Mouse (Mus musculus) forebrain, embryonic 15.5 days (tissue): ENCODE results near the gene Sfn. TPM values are rescaled to one million over a fixed set of nuclear protein-coding genes. Genes with fewer than 3 reads are reported as not detected.
"Not testable (repeated sequence)": the region's sequence is repeated elsewhere in the genome, so short reads cannot be mapped to it uniquely, and the experiment has no call there.

Experiments
- ATAC-seq: fragments of 200-750 bp; cut with Nextera tagmentation; replicated peaks from 2 replicates; pipeline ENCODE4 v1.8.0; 2017; ENCODE audit warnings: mild to moderate bottlenecking, moderate TSS enrichment, moderate library complexity
- H3K27ac ChIP-seq: fragments of 300-500 bp; sonication (generic); replicated peaks from 2 replicates; pipeline ENCODE4 v1.5.1; 2015; ENCODE audit warnings: mild to moderate bottlenecking, inconsistent platforms
- H3K27me3 ChIP-seq: fragments of 300-500 bp; sonication (generic); 2 replicates; pipeline ENCODE4 v1.6.1; 2015; ENCODE audit warnings: inconsistent platforms
- H3K36me3 ChIP-seq: fragments of 300-500 bp; sonication (generic); 2 replicates; pipeline ENCODE4 v1.6.1; 2015; ENCODE audit warnings: mild to moderate bottlenecking, inconsistent platforms
- H3K4me1 ChIP-seq: fragments of 300-500 bp; sonication (generic); 2 replicates; pipeline ENCODE4 v1.6.1; 2015; ENCODE audit warnings: inconsistent platforms
- H3K4me2 ChIP-seq: fragments of 300-500 bp; sonication (generic); replicated peaks from 2 replicates; pipeline ENCODE4 v1.6.1; 2015; ENCODE audit warnings: mild to moderate bottlenecking, inconsistent platforms
- H3K4me3 ChIP-seq: fragments of 300-500 bp; sonication (generic); 2 replicates; pipeline ENCODE4 v1.5.1; 2015; ENCODE audit warnings: mild to moderate bottlenecking, inconsistent platforms
- H3K9ac ChIP-seq: fragments of 300-500 bp; sonication (generic); replicated peaks from 2 replicates; pipeline ENCODE4 v1.6.1; 2015; ENCODE audit warnings: mild to moderate bottlenecking, inconsistent platforms
- H3K9me3 ChIP-seq: fragments of 300-500 bp; sonication (generic); 2 replicates; pipeline ENCODE4 v1.6.1; 2016; ENCODE audit warnings: inconsistent platforms
- WGBS: fragments of 180-500 bp; shearing (Covaris S2); methylation state at CpG from one replicate; pipeline ENCODE4 v1.1.7; 2015; ENCODE audit warnings: mixed read lengths; 5-methylcytosine and 5-hydroxymethylcytosine counted together
- polyA plus RNA-seq: library from polyadenylated mRNA; unstranded; fragments of >200 nt; fragmentation: Nextera tagmentation; extraction: Ambion mirVana; gene quantifications from 2 replicates; pipeline ENCODE4 v1.2.1, GENCODE M21; 2015

The Sfn gene
- 0.97 and 1.1 TPM in 2 replicates for polyA plus RNA-seq

DNA sequence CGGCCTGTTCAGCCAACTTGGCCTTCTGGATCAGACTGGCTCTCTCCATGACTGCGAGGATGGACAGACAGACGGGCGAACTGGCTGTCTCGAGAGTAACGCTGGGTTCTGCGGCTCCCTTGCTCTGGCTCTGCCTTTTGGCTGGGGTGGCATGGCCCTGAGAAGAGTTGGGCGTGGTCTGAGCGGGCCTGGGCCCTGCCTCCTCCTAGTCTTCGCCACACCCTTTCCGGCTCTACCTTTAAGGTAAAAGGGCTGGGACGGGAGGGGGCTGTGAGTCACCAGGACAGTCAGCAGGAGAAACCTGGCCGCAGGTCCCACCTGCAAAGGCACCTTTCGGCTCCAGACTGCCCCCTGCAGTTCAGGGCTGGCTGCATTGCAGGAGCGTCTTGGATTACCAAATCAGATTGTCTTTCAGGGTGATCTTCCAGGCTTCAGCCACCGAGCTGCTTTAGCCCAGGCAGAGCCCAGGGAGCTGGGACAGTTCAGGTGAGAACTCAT, at the start of gene Sfn:
Gene Sfn, minus strand, starts transcription at position 448 of the 498 bp plus-strand sequence.
- Histone ChIP-seq H3K4me2 (no peak within 1 kb of the TSS), H3K27me3 (peaks cover 45% of the 10 kb centered on the region)

GRCm38 (mm10) chr4:133651445-133651844, 49.5 kb upstream of the Sfn start:
- H3K4me3 ChIP-seq: no peak overlapping the region
- H3K27me3 ChIP-seq: no peaks in the 10 kb centered on the region
- no peak for ATAC-seq
- no peak overlapping the region for H3K27ac ChIP-seq
- no peak overlapping the region for H3K4me2 ChIP-seq
- H3K4me1 ChIP-seq: no peaks in the 10 kb centered on the region
- H3K36me3 ChIP-seq: no peaks in the 10 kb centered on the region
- no peak overlapping the region for H3K9ac ChIP-seq
- WGBS: 44% methylated on average over 10 of the region's 10 CpGs
- H3K9me3 ChIP-seq: no peaks in the 10 kb centered on the region

More for the DNA sequence above, at the start of gene Sfn:
- no peak within 1 kb of the TSS for H3K27ac ChIP-seq
- H3K36me3 ChIP-seq: peaks cover 7% of the 10 kb centered on the region; the same call in 1 of the 2 replicates
- no peak for ATAC-seq
- no peaks in the 10 kb centered on the region for H3K9me3 ChIP-seq
- 2% methylated on average over 16 of the region's 16 CpGs for WGBS
- peaks cover 16% of the 10 kb centered on the region for H3K4me1 ChIP-seq
- H3K9ac ChIP-seq: no peak within 1 kb of the TSS
- H3K4me3 ChIP-seq: no peak within 1 kb of the TSS

- Histone ChIP-seq H3K27me3 (no peaks in the 10 kb centered on the region), H3K4me1 (no peaks in the 10 kb centered on the region), H3K4me3 (no peak within 1 kb of the TSS), H3K36me3 (no peaks in the 10 kb centered on the region), H3K9ac (no peak within 1 kb of the TSS), H3K27ac (no peak within 1 kb of the TSS), H3K4me2 (peak within 1 kb of the TSS; percentile 20), H3K9me3 (no peaks in the 10 kb centered on the region)
- no peak for ATAC-seq
- 36% methylated on average over 7 of the region's 7 CpGs for WGBS
Observed at GRCm38 (mm10) chr4:133649989-133650699, 48.2 kb upstream of the Sfn start, which contains the start of gene Zdhhc18. Gene Zdhhc18, minus strand, starts transcription at chr4:133650154.

DNA sequence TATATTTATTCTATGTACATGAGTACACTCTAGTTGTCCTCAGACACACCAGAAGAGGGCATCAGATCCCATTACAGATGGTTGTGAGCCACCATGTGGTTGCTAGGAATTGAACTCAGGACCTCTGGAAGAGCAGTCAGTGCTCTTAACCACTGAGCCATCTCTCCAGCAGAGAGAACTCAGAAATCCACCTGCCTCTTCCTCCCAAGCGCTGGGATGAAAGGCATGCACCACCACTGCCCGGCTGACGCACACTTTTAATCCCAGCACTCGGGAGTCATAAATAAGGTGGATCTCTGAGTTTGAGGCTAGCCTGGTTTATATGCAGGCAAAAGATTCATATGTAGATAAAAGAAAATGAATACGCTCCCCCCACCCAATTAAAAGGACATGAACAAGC, 47.5 kb upstream of the Sfn start:
- not testable (repeated sequence) for H3K4me3 ChIP-seq, H3K36me3 ChIP-seq, H3K27me3 ChIP-seq, H3K27ac ChIP-seq, H3K9ac ChIP-seq, H3K9me3 ChIP-seq, H3K4me1 ChIP-seq, ATAC-seq
- H3K4me2 ChIP-seq: peak overlapping the region; percentile 20
- 84% methylated on average over 5 of the region's 5 CpGs for WGBS

- no peaks in the 10 kb centered on the region for H3K36me3 ChIP-seq
- no peak overlapping the region for H3K4me3 ChIP-seq
- H3K9ac ChIP-seq: no peak overlapping the region
- H3K27ac ChIP-seq: no peak overlapping the region
- no peak overlapping the region for H3K4me2 ChIP-seq
- H3K27me3 ChIP-seq: no peaks in the 10 kb centered on the region
- no peaks in the 10 kb centered on the region for H3K4me1 ChIP-seq
- ATAC-seq: no peak
- 37% methylated on average over 21 of the region's 21 CpGs for WGBS
- no peaks in the 10 kb centered on the region for H3K9me3 ChIP-seq
Observed at GRCm38 (mm10) chr4:133645680-133646079, 43.7 kb upstream of the Sfn start.

- no peak overlapping the region for H3K27ac ChIP-seq
- no peak overlapping the region for H3K9ac ChIP-seq
- H3K9me3 ChIP-seq: no peaks in the 10 kb centered on the region
- H3K4me2 ChIP-seq: no peak overlapping the region
- H3K27me3 ChIP-seq: no peaks in the 10 kb centered on the region
- ATAC-seq: no peak
- no peaks in the 10 kb centered on the region for H3K4me1 ChIP-seq
- 86% methylated on average over 3 of the region's 3 CpGs for WGBS
- H3K4me3 ChIP-seq: no peak overlapping the region
- H3K36me3 ChIP-seq: no peaks in the 10 kb centered on the region
Observed at GRCm38 (mm10) chr4:133645195-133645594, 43.2 kb upstream of the Sfn start.

GRCm38 (mm10) chr4:133634043-133634410, 32.1 kb upstream of the Sfn start:
- peaks cover 16% of the 10 kb centered on the region for H3K4me1 ChIP-seq
- ATAC-seq: no peak
- no peaks in the 10 kb centered on the region for H3K27me3 ChIP-seq
- no peak overlapping the region for H3K27ac ChIP-seq
- H3K9ac ChIP-seq: no peak overlapping the region
- 84% methylated on average over 5 of the region's 5 CpGs for WGBS
- no peak overlapping the region for H3K4me3 ChIP-seq
- H3K4me2 ChIP-seq: no peak overlapping the region
- H3K9me3 ChIP-seq: no peaks in the 10 kb centered on the region
- no peaks in the 10 kb centered on the region for H3K36me3 ChIP-seq

- peak; percentile 94 for ATAC-seq
- H3K27ac ChIP-seq: peak overlapping the region; percentile 84
- WGBS: 10% methylated on average over 36 of the region's 47 CpGs
- H3K9me3 ChIP-seq: no peaks in the 10 kb centered on the region
- H3K4me1 ChIP-seq: peaks cover 16% of the 10 kb centered on the region
- H3K4me3 ChIP-seq: peak overlapping the region; percentile 88
- no peaks in the 10 kb centered on the region for H3K27me3 ChIP-seq
- peak overlapping the region; percentile 97 for H3K4me2 ChIP-seq
- H3K9ac ChIP-seq: peak overlapping the region; percentile 92
- H3K36me3 ChIP-seq: no peaks in the 10 kb centered on the region
Observed at GRCm38 (mm10) chr4:133633332-133634042, 31.5 kb upstream of the Sfn start.

DNA sequence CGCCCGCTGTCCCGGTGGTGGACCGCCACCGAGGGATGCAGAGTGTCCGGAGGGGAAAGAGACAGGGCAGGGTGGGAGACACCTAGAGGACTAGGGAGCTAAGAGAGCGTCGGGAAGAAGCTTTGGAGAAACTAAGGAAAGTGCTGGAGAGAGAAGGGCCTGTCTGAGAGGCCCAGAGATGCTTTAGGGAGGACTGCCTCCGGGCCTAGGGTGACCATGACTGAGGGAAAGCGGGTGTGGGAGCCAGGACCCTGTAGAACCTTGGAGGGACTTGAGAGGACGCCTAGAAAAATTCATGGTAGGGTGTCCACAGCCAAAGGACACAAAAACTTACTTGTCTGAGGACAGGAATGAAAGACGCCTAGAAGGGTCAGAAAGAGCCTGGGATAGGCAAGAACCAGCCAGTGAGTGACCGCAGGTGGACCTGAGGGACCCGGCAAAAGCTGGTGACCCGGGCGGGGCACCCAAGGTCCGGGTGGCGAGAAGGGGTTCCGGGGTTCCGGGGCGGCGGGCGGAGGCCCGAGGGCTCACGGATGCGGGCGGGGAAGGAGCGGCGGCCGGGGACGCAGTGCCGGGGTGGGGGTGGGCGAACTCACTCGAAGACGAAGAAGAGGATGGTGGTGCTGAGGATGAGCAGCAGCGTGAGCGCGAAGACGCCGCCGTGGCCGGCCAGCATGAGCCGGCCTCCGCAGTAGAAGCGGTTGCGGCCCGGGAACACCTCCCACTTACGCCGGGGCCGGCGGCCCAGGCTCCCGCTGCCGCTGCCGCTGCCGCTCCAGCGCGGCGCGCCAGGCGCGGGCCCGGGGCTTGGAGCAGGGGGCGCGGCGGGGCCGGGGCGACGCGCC, 30.7 kb upstream of the Sfn start:
- H3K9me3 ChIP-seq: no peaks in the 10 kb centered on the region
- no peaks in the 10 kb centered on the region for H3K27me3 ChIP-seq
- peak overlapping the region; percentile 97 for H3K4me2 ChIP-seq
- peak overlapping the region; percentile 92 for H3K9ac ChIP-seq
- H3K4me3 ChIP-seq: peak overlapping the region; percentile 88
- peaks cover 16% of the 10 kb centered on the region for H3K4me1 ChIP-seq
- no peaks in the 10 kb centered on the region for H3K36me3 ChIP-seq
- H3K27ac ChIP-seq: peak overlapping the region; percentile 84
- under 1% methylated on average over 55 of the region's 69 CpGs for WGBS
- ATAC-seq: peak; percentile 81

- peak overlapping the region; percentile 88 for H3K4me3 ChIP-seq
- ATAC-seq: no peak
- 27% methylated on average over 9 of the region's 9 CpGs for WGBS
Observed at GRCm38 (mm10) chr4:133631769-133632411, 29.9 kb upstream of the Sfn start.

DNA sequence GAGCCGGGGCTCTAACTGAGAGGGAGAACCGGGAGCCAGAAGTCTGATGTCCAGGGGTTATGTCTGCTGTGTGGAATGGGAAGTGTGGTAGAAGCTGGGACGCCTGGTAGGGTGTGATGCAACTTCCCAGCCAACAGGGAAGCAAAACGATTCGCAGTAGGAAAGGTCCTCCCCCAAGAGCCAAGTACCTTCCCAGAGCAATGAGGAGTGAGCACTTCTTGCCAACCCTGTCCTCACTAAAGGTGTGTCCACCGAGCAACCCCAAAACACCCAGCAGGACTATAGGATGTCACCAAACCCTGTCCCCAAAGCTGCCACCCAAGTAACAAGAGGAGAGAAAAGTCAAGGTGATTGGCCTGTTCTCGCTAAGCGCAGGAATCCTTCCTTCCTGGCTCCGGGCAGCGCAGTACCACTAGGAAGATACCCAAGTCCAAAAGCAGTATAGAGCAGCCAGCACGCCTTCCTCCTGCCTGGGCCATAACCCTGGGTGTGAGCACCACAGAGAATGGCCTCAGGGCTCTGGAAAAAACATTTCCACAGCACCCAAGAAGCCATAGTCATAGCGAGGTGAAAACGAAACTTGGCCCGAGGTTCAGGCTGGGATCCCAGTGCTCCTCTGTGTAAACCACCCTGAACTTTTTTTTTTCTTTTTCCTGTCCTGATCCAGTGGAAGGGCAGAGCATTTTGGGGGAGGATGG, 29.3 kb upstream of the Sfn start:
- Histone ChIP-seq H3K9me3 (no peaks in the 10 kb centered on the region), H3K4me1 (peaks cover 16% of the 10 kb centered on the region), H3K27me3 (no peaks in the 10 kb centered on the region), H3K4me3 (no peak overlapping the region), H3K9ac (no peak overlapping the region), H3K4me2 (no peak overlapping the region), H3K27ac (no peak overlapping the region), H3K36me3 (no peaks in the 10 kb centered on the region)
- WGBS: 86% methylated on average over 14 of the region's 14 CpGs
- ATAC-seq: no peak

More at GRCm38 (mm10) chr4:133631769-133632411, 29.9 kb upstream of the Sfn start:
- Histone ChIP-seq H3K36me3 (no peaks in the 10 kb centered on the region), H3K9me3 (no peaks in the 10 kb centered on the region), H3K4me2 (peak overlapping the region; percentile 97), H3K4me1 (peaks cover 16% of the 10 kb centered on the region), H3K27ac (no peak overlapping the region), H3K9ac (peak overlapping the region; percentile 92), H3K27me3 (no peaks in the 10 kb centered on the region)
